Mouse (Mus musculus) cerebellum, adult 9-11 months (tissue): Measurements from ENCODE around the gene Ctdsp2.

ENCODE experiments used
- DNase-seq: peaks from one replicate; pipeline ENCODE4 v3.0.0; 2022

Ctdsp2 gene

DNA sequence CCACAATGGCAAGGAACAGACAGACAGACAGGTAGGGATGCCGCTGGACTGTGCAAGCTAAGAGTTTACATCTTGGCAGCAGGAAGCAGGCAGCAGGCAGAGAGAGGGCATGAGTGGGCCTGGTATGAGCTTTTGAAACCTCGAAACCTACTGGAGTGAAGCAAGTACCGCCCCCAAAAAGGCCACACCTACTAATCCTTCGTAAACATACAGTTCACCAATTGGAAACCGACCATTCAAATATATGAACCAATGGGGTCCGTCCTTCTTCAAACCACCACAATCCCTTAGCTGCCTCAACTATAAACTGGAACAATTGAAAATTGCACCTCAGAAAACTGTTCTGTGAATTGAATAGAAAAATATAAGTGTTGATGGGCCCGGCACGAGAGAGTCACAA is 14.7 kb upstream of the Ctdsp2 start:
- peak; percentile 46 for DNase-seq

DNA sequence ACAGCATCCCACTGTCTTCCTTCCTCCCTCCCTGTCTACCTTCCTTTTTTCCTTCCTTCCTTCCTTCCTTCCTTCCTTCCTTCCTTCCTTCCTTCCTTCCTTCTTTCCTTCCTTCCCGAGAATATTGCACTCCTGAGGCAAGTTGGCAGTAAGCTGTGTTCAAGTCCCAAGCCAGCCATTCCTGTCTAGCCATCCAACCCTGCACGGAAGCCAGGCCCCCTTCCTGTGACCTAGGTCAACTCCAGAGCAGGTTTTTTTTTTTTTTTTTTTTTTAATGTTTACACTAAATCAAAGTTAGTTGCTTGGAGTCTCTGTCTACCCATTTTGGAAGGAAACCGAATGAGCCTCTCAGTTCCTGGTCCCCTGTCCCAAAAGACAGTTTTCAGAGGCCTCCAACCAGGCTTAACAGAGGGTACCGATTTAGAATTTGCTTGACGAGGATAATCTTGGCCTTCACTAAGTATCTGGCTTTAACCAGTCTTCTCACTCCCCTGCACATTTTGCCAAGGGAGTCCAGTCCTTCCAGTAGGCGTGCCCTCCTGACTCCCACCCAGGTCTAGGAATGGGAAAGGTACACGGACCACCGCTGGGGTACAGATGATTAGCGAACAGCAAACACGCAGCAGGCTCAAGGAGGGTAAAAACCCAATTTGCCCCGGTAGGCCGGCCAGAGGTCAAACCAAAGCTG is 7.0 kb upstream of the Ctdsp2 start:
- DNase-seq = no peak

DNA sequence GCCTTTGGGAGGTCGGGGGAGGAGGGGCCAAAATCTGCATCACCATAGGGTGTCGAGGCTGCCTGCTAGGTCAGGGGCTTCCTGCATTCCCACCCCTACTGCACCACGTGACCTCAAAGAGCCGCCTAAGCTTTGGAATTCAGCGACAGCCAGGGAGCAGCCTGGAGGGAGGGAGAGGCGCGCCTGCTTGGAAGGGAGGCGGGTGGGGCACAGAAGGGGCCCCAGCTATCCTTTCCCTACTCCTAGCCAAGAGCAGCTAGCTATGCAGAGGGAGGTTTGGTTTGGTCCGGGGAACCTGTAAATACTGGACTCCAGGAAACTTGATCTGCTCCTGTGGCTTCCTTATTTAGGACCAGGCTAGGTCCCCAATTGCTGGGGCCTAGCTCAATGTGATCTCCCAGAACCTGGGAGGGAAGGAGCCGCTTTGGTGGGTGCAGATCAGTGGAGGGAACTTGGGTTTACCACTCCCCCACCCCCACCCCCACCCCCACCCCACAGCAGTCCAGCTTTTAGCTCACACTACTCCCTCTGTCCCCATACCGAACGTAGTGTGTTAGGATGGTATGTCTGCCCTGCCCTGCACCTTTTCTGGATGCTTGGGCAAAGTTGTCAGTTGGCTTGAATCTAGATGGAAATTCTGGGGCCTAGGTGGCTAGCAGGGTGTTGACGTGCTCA is 6.3 kb upstream of the Ctdsp2 start:
- peak; percentile 30 for DNase-seq

DNA sequence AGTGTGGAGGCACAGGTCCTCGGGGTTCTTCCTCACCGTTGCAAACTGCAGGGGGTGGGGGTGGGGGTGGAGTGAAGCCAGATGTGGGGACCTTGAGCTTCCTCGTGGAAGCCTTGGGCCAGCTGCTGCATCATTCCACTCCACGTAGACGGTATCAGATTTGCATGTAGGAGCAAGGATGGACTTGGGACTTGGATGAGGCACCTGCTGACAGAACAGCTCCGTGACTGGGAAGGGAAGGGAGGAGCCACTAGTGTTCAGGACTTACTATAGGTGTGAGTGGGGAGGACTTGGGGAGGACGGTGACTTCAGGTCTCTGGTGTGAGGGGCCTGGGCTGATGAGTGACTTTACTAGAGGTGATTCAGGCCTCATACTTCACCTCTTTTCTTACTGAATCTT is 5.5 kb upstream of the Ctdsp2 start:
- no peak for DNase-seq

DNA sequence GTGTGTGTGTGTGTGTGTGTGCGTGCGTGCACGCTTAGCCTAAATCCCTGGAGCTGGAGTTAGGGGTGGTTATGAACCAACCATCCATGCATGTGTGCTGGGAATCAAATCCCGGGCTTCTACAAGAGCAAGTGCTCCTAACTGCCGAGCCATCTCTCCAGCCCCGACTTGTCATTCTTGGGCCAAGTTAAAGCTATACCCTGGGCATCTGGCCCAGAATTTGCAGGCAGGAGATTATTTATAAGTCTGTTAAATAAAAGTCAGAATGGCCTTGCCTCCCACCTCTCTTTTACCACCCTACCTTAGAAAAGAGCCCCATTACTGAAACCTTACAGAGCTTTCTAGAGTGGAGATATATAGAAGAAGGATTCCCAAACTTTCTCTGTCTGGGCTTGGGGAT is 2.8 kb upstream of the Ctdsp2 start:
- no peak for DNase-seq

DNA sequence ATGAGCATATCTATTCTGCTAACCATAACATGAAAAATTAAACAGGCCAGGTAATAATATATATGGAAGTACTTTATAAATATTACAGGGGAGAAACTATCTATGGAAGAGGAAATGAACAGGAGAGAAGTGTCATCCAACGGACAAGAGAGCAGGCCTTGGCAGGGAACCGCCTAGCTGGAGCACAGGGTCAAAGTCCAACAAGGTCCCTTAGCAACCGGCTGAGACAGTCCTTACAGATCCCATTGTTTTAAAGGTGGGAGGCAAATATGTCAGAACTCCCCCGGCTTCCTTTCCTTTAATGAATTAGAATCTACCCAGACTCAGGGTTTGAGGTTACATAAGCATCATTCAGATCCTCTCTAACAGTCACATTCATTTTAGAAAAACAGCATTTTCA is 1.4 kb upstream of the Ctdsp2 start:
- no peak for DNase-seq

DNA sequence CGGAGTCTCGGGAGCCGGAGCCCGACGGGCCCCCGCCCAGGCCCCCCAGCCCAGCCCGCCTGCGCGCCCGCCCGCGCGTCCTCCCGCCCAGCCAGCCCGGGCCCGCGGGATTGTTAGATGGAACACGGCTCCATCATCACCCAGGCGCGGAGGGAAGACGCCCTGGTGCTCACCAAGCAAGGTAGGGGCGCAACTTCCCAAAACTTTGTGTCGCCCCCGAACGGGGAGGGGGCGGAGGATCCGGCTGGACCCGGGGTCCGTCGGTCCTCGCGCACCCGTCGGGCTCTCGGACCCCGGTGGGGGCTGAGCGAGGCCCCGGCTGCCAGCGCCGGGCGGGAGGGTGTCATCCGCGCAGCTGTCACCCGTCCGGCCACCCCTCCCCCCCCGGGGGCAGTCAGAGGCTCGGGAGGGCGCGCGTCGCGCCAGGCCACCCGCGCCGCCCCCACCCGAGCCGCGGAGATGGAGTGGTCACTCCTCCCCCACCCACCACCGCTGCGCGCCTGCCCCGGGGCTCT is 661 bp downstream of the Ctdsp2 start:
- peak; percentile 83 for DNase-seq

DNA sequence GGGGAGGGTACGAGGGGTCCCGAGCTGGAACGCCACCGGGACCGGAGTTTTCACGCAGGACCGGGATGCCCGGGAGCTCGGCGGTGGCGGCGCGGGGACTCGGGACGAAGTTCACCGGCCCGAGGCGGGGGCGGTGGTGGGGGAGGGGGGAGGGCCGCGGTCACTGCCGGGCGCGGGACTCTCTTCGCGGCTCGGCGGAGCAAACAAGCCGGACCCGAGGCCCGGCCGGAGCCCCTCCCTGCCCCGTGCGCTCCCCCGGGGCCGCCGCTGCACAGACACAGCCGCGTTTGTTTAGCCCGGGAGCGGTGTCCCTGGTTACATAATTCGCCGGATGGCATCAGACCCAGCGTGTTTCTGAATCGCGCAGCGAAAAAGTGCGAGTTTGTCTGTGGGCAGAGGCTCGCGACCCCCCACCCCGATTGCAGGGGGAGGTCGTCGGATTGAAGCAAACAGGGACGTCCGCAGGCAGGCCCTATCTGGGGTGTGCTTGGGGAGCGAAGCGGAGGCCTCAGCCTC is 1.2 kb downstream of the Ctdsp2 start:
- peak; percentile 83 for DNase-seq

DNA sequence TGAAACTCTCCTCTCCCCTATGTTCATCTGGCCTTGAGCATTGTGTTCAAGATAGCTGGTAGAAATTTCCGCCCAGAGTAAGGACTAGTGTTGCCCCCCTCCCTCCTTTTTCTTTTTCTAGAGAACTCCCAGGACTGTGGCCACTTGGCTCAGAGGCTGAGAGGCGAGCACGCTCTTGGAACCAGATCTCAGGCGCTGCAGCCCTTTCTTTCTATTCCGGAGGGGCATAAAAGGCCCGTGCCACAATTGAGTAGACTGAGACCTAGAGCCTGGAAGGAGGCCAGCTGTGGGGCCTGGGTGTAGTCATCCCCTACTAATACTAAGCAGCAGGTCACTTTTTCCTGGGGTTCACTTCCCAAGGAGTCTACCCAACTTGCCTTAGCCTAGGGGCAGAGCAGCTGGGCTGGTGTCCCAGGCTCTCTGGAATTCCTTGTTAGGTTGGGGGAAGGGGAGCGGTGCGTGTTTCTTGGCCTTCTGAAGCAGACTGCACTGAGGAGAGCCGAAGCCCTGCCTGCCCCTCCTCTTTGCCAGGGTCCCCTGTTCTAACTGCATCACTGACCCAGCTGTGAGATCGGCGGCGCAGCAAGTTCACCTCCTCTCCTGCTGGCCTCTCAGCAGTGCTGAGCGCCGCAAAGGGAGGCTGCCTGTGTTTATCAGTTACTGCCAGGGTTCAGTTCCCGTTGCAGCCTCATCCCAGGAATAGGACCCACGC is 1.9 kb downstream of the Ctdsp2 start:
- peak; percentile 77 for DNase-seq

DNA sequence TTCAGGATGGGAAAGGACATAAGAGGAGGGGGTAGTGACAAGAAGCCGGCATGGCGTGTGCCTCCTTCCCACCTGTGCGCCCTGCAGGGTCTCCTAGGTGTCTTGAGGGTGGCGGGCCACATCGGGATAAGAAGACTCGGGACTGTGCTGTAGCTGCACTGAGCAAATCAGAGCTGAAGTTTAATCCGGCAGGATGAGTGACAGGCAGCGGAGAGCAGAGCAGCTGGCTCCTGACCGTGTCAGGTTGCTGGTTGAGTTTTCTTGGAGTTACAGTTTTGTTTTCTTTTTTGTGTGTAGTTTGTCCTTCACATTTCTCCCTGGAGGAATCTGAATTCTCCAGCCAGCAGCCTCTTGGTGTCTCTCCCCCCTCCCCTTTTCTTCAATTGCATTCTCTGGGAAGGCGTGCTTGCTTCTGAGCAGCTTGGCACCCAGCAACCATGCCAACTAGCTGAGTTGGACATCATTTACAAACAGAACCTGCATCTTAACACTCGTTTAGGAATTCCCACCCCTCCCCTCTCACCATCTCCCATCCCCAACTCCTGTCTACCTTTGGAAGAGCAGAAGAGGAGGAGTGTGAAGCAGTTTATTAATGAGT is 2.5 kb downstream of the Ctdsp2 start:
- DNase-seq = no peak

DNA sequence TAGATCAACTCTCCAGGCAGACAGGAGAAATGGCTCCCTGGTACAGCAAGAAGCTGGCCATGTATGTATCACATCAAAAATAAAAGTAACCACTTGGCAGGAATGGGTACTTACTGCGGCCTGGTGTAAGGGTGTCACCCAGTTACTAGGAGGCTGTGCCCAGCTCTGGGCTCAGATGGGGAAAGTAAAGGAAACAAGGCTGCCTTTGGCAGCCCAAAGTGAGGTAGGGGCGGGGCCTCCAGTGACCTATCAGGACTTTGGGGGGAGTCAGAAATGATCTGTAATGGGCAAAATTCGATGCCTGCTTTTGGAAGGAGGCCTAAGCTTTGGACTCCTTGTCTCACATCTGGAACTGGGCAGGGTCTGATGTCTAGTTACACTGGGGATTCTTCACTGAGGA is 3.2 kb downstream of the Ctdsp2 start:
- DNase-seq = peak; percentile 53

DNA sequence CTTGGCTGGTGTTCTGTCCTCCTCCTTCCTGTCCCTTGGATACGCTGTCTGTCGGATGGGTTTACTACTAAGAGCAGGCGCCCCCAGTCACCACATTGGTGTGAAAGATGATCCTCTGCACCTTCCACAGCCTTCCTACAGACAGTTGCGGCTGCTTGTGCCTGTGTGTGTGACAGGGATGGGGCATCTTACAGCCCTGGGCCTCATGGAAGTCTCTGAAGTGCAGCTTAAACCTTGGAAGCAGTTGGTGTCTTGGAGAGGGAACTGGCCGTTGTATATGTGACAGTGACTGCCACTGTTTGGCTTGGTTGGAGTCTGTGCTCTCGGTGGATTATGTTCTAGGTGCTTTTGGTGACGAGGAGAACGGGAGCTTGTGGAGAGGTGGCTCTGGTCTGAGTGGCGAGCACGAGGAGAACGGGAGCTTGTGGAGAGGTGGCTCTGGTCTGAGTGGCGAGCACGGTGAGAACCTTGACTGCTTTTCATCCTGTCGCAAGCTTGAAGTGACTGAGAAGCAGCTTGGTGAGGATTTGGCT is 4.7 kb downstream of the Ctdsp2 start:
- no peak for DNase-seq

DNA sequence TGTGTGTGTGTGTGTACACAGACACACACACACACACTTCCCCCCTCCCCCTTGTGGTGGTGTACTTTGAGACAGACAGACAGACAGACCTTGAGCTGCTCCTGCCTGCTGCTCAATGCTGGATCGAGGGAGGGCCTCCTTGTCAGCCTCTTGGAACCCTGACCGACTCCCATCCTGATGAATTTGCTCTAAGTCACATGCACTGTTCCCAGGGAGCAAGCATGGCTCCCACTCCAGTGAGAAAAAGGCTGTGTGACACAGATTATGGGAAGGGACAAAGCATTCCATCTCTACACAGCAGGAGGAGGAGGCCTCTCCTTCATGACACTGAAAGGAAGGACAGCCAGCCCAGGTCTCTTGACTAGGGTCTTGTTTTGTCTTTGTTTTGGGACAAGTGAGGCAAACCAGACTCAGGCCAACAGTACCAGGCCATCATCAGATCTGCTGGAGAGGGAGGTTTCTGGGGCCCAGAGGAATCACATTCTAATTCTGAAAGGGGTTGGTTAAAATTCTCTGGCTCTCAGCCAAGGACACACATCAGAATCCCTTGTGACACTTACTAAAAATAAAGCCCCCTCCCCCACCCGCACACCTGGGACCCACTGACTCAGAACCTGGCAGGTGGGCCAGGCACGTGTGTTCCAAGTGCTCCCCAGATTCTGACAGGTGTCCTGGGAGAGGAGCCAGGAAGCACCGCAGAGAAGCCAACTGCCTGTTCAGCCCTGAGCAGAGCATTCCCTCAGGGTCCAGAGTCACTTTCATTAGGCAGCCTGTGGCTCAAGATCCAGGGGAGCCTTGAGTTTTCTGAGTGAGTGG is 5.9 kb downstream of the Ctdsp2 start:
- peak; percentile 92 for DNase-seq

DNA sequence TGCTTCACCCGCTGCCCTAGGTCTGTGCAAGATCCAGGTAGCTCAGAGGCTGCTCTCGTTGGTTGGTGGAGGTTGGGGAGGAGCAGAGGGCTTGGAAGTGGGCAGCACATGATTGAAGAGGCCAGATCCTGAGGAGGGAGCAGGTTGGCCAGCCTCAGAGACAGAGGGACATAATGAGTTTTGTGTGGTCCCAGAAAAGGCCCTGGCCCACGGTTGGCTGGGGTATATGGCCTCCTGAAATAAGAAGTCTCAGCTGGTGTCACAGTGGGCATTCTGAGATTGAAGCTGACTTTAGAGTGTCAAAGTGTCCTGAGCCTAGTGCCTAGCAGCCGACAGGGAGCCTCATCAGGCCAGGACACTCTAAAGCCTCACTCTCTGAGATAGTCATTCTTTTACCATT is 6.6 kb downstream of the Ctdsp2 start:
- DNase-seq = peak; percentile 55

DNA sequence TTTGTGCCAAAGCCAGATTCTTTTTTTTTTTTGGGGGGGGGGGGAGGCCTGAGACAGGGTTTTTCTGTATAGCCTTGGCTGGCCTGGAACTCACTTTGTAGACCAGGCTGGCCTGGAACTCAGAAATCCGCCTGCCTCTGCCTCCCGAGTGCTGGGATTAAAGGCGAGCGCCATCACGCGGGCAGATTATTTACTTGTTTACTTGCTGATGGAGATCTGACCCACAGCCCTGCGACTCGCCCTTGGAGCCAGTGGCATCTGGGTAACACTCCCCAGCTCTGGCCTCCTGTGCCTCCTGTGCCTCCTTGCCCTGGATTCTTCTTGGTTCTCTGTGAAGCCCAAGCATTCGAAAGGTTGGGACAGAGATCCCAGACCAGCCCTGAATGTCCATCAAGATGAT is 7.1 kb downstream of the Ctdsp2 start:
- DNase-seq = peak; percentile 64

DNA sequence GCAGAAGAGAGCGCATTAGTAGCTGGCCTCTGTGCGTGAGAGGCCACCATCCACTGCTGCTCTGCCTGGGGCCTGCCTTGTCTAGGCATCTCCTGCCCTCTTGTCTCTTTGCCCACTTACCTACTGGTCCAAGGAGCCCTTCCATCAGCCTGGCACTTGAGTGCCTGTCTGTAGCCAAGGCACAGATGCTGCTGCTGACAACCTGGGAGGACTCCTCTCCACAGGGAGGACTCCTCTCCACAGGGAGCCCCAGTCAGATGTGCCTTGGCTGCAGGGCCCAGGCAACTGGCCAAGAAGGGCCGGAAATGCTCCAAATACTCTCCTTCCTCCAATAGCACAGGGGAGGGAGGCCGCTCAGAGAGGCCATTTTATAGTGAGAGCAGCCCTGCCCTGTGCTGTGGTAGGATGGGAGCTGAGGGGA is 8.0 kb downstream of the Ctdsp2 start:
- DNase-seq = peak; percentile 92

DNA sequence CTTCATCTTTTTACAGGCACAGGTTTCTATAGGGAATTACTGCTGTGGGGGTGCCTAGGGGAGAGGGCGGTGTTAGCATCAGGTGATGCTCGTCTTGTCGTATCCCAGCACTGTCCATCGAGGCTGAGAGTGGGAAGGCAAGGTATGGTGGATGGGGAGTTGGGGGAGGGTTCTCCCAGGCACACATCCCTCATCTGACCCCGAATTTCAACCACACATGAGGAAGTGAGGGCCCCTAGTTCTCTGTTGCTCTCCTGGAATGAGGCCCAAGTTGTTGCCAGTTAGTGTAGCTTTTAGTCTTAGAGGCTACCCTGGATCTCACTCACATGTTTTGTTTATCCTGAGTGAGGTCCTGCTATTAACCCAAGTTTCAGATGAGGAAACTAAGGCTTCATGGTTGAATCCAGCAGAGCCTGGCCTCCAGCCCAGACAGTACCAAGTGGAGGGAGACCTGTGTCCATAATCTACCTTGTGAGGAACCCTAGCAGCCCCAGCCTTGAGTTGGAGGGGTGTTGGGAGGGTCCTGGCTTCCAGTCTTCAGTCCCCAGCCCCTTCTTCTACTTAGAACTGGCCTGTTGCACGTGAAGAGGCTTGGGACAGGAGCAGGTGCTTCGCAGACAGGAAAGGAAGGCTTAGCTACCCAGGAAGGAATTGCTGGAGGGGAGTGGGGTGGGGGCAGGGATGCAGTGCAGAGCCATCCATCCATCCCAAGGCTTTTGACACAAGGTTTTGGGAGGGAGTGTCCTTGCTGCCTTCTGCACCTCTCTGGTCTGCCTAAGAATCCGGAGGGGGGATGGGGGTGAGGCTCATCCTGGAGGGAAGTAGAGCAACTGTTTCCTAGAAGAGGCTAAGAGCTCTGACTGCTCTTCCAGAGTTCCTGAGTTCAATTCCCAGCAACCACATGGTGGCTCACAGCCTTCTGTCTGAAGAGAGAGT is 8.9 kb downstream of the Ctdsp2 start:
- peak; percentile 64 for DNase-seq

DNA sequence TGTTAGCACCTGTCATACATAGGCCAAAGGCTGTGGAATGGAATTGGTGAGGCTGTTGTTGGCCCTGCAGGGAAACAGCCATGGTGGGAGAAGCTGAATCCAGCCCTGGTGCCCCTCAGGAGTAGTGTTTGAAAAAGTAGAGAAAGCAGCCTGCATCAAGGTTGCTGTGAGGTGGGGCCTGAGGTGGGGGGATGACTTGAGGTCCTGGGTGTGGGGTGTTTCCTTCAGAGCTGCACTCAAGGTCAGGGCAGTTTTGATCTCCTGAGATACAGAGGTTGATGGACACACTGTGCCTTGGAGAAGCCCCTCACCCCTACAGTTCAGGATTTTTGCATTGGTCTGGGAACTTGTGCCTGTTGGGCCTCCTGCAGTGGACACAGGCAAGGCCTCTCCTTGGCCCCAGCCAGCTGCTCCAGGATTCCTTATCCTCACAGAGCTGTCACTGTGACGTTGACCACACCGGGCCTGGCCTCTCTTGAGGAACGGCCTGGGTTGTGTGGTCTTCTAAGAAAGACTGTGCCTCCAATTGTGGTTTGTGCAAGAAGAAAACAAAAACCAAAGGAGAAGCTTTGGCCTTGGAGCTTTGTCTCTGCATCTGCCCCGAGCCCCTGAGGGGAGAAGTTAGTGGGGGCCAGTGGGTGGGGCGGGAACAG is 10.1 kb downstream of the Ctdsp2 start:
- DNase-seq = no peak

DNA sequence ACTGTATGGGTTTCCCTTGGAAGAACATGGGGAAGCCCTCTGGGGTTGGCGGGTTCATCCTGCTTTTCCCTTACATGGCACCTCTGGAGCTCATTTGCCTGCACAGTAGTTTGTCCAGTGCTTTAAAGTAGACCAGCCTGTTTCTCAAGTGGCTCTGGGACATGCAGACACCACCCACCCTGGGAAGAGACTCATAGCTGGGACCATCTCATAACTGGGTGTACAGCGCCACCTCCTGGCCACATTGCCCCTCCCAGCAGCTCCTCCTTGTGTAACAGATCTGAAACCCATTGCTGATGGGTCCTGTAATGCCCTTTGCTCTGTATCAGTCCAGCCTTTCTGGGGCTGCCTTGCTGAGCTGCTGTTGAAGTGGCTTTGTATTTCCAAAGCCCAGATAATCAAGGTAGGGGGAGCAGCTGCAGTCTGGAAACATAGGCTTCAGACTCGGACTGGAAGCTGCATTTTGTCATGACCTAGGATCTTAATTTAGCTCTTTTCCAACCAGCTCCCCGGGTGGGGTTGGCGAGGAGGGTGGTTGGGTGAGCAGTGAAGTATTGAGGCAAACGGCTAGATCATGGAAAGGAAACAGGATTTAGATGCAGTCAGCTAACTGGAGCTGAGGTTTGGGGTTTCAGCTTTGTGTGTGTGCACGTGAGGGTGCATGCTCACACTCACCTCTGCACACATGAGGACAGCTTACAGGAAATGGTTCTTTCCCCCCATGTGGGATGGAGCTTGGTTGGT is 12.0 kb downstream of the Ctdsp2 start:
- DNase-seq = peak; percentile 86

DNA sequence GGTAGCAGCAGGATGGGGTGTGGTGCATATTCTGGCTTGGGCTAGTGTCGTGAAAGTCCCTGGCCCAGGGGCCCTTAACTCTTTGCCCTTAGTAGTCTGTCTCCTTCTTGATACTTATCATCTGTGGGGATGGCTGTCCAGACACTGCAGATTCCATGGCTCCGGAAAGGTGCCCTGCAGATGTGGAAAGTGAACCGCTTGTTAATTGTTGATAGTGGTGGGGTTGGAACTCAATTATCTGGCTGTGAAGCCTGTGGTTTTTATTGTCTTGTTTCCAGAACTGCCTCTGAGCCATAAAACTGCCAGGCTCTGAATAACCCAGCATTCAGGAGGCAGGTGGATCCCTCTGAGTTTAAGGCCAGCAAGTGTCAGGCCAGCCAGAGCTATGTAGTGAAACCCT is 13.2 kb downstream of the Ctdsp2 start:
- no peak for DNase-seq
